33 mouse cellular contexts compared by ENCODE assay signal in genomic region chr2:103391626-103392025, GRCm38 (mm10). TPM values are rescaled to one million over a fixed set of nuclear protein-coding genes. Genes with fewer than 3 reads are reported as not detected.
"Had no signal": no experiment of that assay in that cellular context is flagged by ENCODE, and none has a peak within 500 bp of the region (broad histone marks: within the 10 kb centered on the region; RNA-seq: fewer than 3 reads in every experiment).

No protein-coding gene starts in this region.

- H3K4me2 ChIP-seq: limb, embryonic 12.5 days; limb, embryonic 13.5 days; limb, embryonic 15.5 days; liver, embryonic 11.5 days; liver, embryonic 12.5 days; liver, embryonic 13.5 days; liver, embryonic 15.5 days; lung, embryonic 14.5 days; lung, embryonic 15.5 days; midbrain, embryonic 11.5 days; midbrain, embryonic 12.5 days; midbrain, embryonic 13.5 days; midbrain, embryonic 15.5 days had no signal

- ATAC-seq: liver, embryonic 12.5 days; liver, postnatal 0 days; lung, postnatal 0 days; midbrain, embryonic 13.5 days; midbrain, embryonic 15.5 days; midbrain, embryonic 16.5 days had no signal

- DNase-seq: left cerebral cortex, postnatal 4 days; liver; liver, embryonic 13.5 days; liver, postnatal 0 days; lung, adult 2 months; lung, embryonic 14.5 days; lung, postnatal 10 days; lung, postnatal 14 days; lung, postnatal 36 days; lung, postnatal 4 days; midbrain, embryonic 14.5 days had no signal

- H3K9me3 ChIP-seq: limb, embryonic 10.5 days; limb, embryonic 13.5 days; limb, embryonic 15.5 days; liver, embryonic 12.5 days; liver, embryonic 13.5 days; liver, embryonic 15.5 days; lung, embryonic 15.5 days; midbrain, embryonic 10.5 days; midbrain, embryonic 13.5 days; midbrain, embryonic 15.5 days had no signal

- H3K4me3 ChIP-seq: limb, embryonic 10.5 days; limb, embryonic 12.5 days; limb, embryonic 13.5 days; limb, embryonic 15.5 days; liver, embryonic 12.5 days; liver, embryonic 13.5 days; liver, embryonic 15.5 days; lung, embryonic 15.5 days; megakaryocyte, embryonic 14.5 days; midbrain, embryonic 10.5 days; midbrain, embryonic 12.5 days; midbrain, embryonic 13.5 days; midbrain, embryonic 15.5 days; myocyte had no signal

- H3K27ac ChIP-seq: limb, embryonic 10.5 days; limb, embryonic 12.5 days; limb, embryonic 13.5 days; limb, embryonic 15.5 days; liver, embryonic 12.5 days; liver, embryonic 13.5 days; liver, embryonic 14.5 days; liver, embryonic 15.5 days; lung, embryonic 15.5 days; macrophage; midbrain, embryonic 10.5 days; midbrain, embryonic 12.5 days; midbrain, embryonic 13.5 days; midbrain, embryonic 15.5 days had no signal

- H3K9ac ChIP-seq: limb, embryonic 12.5 days; limb, embryonic 13.5 days; limb, embryonic 15.5 days; liver, embryonic 12.5 days; liver, embryonic 13.5 days; liver, embryonic 14.5 days; liver, embryonic 15.5 days; liver, postnatal 0 days; lung, embryonic 14.5 days; lung, embryonic 15.5 days; midbrain, embryonic 12.5 days; midbrain, embryonic 13.5 days; midbrain, embryonic 15.5 days had no signal

- H3K27me3 ChIP-seq: limb, embryonic 12.5 days; limb, embryonic 13.5 days; limb, embryonic 15.5 days; liver, embryonic 12.5 days; liver, embryonic 13.5 days; liver, embryonic 15.5 days; lung, embryonic 15.5 days; midbrain, embryonic 12.5 days; midbrain, embryonic 13.5 days; midbrain, embryonic 15.5 days had no signal

- H3K4me1 ChIP-seq: limb, embryonic 10.5 days; liver, embryonic 12.5 days; liver, embryonic 13.5 days; liver, embryonic 15.5 days; lung, embryonic 15.5 days; megakaryocyte, embryonic 14.5 days had no signal

- H3K36me3 ChIP-seq: limb, embryonic 10.5 days; limb, embryonic 12.5 days; limb, embryonic 13.5 days; limb, embryonic 15.5 days; liver, embryonic 12.5 days; liver, embryonic 13.5 days; liver, embryonic 15.5 days; lung, embryonic 15.5 days; midbrain, embryonic 10.5 days; midbrain, embryonic 12.5 days; midbrain, embryonic 13.5 days; midbrain, embryonic 15.5 days had no signal

RNA-seq across cellular contexts. Expression of gene Elf5, which starts 19.9 kb away (rescaled TPM):
- polyA plus RNA-seq: limb, embryonic 12.5 days; liver, adult 2 months; liver, embryonic 11.5 days; liver, embryonic 12.5 days; liver, postnatal 0 days; macrophage; midbrain, embryonic 10.5 days; midbrain, embryonic 11.5 days; midbrain, embryonic 13.5 days; midbrain, embryonic 14.5 days; midbrain, embryonic 15.5 days; midbrain, embryonic 16.5 days; midbrain, postnatal 0 days; myocyte; neural tube, embryonic 11.5 days had no signal
